Mouse (Mus musculus) liver, adult 2 months (tissue): ENCODE results near the gene Ccdc82.

Experiments used
- CTCF ChIP-seq: fragments of 200-500 bp; IDR thresholded peaks from 2 replicates; pipeline ENCODE4 v1.5.1; 2011; ENCODE audit warnings: low read depth, low read length, control low read depth
- POLR2A ChIP-seq: fragments of 200-500 bp; IDR thresholded peaks from 2 replicates; pipeline ENCODE4 v1.6.1; 2011; ENCODE audit warnings: low read length, control low read depth; ENCODE audit not compliant: insufficient read depth; ENCODE audit errors: extremely low read depth

DNA sequence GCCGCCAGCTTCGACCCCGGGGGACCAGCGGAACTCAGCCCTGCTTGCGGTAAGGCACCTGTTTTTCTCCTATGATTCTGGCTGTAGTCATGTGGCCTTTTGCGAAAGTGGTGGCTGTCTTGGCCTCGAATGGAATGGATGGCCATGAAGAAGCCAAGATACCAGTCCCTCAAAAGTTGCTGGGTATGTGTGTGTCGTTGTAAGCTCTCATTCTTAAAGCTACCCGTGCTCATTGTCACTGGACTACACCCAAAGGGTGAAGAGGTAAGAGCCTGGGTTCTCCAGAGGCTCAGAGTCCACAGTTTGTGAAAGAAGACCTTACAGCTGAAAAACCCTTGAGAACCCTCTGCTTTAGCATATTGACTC lies 51.7 kb downstream of the Ccdc82 start:
- TF ChIP-seq CTCF = no peak
- TF ChIP-seq POLR2A = no peak
